Mouse (Mus musculus) small intestine, adult 10 weeks (tissue): ENCODE measurements around the gene Adam3. TPM values are rescaled to one million over a fixed set of nuclear protein-coding genes. Genes with fewer than 3 reads are reported as not detected.

Experiments used
- polyA plus RNA-seq: library from polyadenylated mRNA; stranded (reverse); fragments of 350-450 nt; fragmentation: Illumina TruSeq; extraction: RNeasy Lipid Tissue Mini Kit (QIAGEN cat#74804); gene quantifications from one replicate; pipeline ENCODE4 v1.2.3, GENCODE M21; 2014; ENCODE audit warnings: low replicate concordance

Adam3 gene
- polyA plus RNA-seq = 0.33 TPM

GRCm38 (mm10) chr8:24725630-24726029 is at the start of gene Adam3:
Gene Adam3, minus strand, starts transcription at chr8:24725852.

Other genes with a start within 250 kb of the Adam3 start
- 0.52 TPM for gene Adam5, start 98.5 kb upstream of the Adam3 start, polyA plus RNA-seq